Mouse (Mus musculus): ENCODE measurements around the gene Qrich2. TPM values are rescaled to one million over a fixed set of nuclear protein-coding genes. Genes with fewer than 3 reads are reported as not detected.

The Qrich2 gene
- total and polyA plus RNA-seq, 2 experiments from 2014 or later, result not detected

DNA sequence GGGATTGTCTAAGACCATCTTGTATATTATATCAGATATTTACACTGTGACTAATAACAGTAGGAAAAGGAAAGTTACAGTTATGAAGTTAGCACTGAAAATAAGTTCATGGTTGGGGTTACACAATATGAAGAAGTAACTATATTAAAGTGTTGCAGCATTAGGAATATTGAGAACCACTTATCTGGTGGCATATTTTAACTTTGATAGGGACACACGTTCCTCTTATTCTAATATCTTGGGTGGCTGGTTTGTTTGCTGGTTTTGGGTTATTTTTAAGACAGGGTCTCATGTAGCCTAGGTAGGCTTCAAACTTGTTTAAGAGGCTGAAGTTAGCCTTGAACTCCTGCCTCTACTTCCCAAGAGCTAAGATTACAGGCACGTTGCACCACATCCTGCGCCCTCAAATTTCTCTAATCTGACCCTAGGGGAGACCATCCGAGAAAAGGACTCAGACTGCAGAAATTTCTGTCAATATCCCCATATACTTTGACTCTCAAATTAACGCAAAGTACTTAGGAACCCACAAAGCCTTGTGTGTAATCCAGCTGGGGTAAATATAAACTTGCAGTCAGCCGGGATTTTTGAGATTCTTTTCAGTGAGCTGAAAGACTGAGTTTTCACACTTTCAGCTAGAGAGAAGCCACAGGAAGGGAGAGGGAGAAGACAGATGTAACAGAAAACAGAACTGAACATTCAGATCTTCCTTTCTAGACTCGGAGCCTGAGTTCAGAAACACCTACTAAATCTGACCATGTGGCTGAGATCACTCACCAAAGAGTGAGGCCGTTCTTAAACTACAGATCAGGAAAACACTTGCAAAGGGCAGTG is 68.3 kb downstream of the Qrich2 start:
- no peaks in the 10 kb centered on the region for H3K4me1 ChIP-seq (ENCODE audit: insufficient read depth)
- ATAC-seq, result no peak
- no peak overlapping the region for H3K9ac ChIP-seq
- H3K4me2 ChIP-seq (ENCODE audit: low read depth), result no peak overlapping the region
- no peak for TF ChIP-seq CTCF (IDR thresholded peaks at IDR 0.05; ENCODE audit: low read depth)
- no peak overlapping the region for H3K27ac ChIP-seq (ENCODE audit: low read depth, low read length)
- 77% methylated on average over 8 of the region's 8 CpGs for WGBS
- H3K27me3 ChIP-seq (ENCODE audit: insufficient read depth, low read length), result no peaks in the 10 kb centered on the region
- peaks cover 16% of the 10 kb centered on the region; the same call in 1 of the 2 replicates for H3K36me3 ChIP-seq (ENCODE audit: insufficient read depth)
- no peaks in the 10 kb centered on the region for H3K9me3 ChIP-seq (ENCODE audit: low read length)
- H3K4me3 ChIP-seq (ENCODE audit: low read depth, low read length), result no peak overlapping the region
- no peak for DNase-seq

GRCm38 (mm10) chr11:116396934-116397330 is 69.1 kb downstream of the Qrich2 start:
- DNase-seq, result no peak
- no peak for ATAC-seq
- Histone ChIP-seq H3K4me3 (ENCODE audit: low read depth, low read length) (no peak overlapping the region), H3K4me2 (ENCODE audit: low read depth) (no peak overlapping the region), H3K9ac (no peak overlapping the region), H3K9me3 (ENCODE audit: low read length) (no peaks in the 10 kb centered on the region), H3K27ac (ENCODE audit: low read depth, low read length) (no peak overlapping the region), H3K36me3 (ENCODE audit: insufficient read depth) (peaks cover 16% of the 10 kb centered on the region; the same call in 1 of the 2 replicates), H3K4me1 (ENCODE audit: insufficient read depth) (no peaks in the 10 kb centered on the region), H3K27me3 (ENCODE audit: insufficient read depth, low read length) (no peaks in the 10 kb centered on the region)
- no peak for TF ChIP-seq CTCF (IDR thresholded peaks at IDR 0.05; ENCODE audit: low read depth)
- WGBS, result 97% methylated on average over 3 of the region's 3 CpGs

DNA sequence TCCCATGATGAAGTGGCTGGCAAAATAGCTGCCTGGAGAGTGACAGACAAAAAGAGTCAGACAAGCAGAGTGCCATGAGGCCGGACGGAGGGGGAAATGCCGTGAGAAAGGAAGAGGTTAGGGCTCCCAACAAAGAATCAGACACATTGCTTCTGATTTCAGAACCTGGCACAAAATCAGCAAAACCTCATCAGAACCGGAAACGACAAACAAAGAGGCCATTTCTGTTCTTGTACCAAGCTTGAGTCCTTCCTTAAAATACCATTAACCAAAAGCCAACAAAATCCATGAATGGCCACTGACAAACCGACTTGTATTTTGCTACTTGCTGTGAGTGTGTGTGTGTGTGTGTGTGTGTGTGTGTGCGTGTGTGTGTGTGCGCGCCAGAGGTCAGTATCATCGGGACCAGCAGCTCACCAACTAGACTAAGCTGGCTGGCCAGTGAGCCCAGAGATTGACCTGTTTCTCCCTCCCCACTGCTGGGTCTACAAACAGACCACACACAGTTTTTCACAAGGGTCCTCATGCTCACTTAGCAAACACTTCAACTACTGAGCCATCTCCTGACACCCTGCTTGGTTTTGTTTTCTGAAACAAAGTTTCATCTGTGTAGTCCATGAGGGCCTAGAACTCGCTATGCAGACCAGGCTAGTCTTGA is 69.6 kb downstream of the Qrich2 start:
- no peak overlapping the region for H3K27ac ChIP-seq (ENCODE audit: low read depth, low read length)
- ATAC-seq, result no peak
- no peak for DNase-seq
- H3K27me3 ChIP-seq (ENCODE audit: insufficient read depth, low read length), result no peaks in the 10 kb centered on the region
- peaks cover 16% of the 10 kb centered on the region; the same call in 1 of the 2 replicates for H3K36me3 ChIP-seq (ENCODE audit: insufficient read depth)
- H3K9me3 ChIP-seq (ENCODE audit: low read length), result no peaks in the 10 kb centered on the region
- H3K4me2 ChIP-seq (ENCODE audit: low read depth), result no peak overlapping the region
- H3K4me3 ChIP-seq (ENCODE audit: low read depth, low read length), result no peak overlapping the region
- no peak overlapping the region for H3K9ac ChIP-seq
- no peaks in the 10 kb centered on the region for H3K4me1 ChIP-seq (ENCODE audit: insufficient read depth)
- WGBS, result 89% methylated on average over 11 of the region's 11 CpGs
- no peak for TF ChIP-seq CTCF (IDR thresholded peaks at IDR 0.05; ENCODE audit: low read depth)

GRCm38 (mm10) chr11:116394769-116395168 is 71.3 kb downstream of the Qrich2 start:
- Histone ChIP-seq H3K4me2 (ENCODE audit: low read depth) (no peak overlapping the region), H3K4me1 (ENCODE audit: insufficient read depth) (no peaks in the 10 kb centered on the region), H3K4me3 (ENCODE audit: low read depth, low read length) (no peak overlapping the region), H3K27me3 (ENCODE audit: insufficient read depth, low read length) (no peaks in the 10 kb centered on the region), H3K27ac (ENCODE audit: low read depth, low read length) (no peak overlapping the region), H3K9me3 (ENCODE audit: low read length) (no peaks in the 10 kb centered on the region), H3K9ac (no peak overlapping the region), H3K36me3 (ENCODE audit: insufficient read depth) (peaks cover 13% of the 10 kb centered on the region; the same call in 1 of the 2 replicates)
- DNase-seq (no peak), ATAC-seq (no peak)
- 91% methylated on average over 4 of the region's 4 CpGs for WGBS
- TF ChIP-seq CTCF (IDR thresholded peaks at IDR 0.05; ENCODE audit: low read depth), result no peak

Other genes starting within 250 kb of the Qrich2 start
- gene Evpl, start 228.2 kb downstream of the Qrich2 start, total RNA-seq (2014; rRNA removed), result 1.5 and 2.3 TPM in 2 replicates
- 0.49 and 1.1 TPM in 2 replicates for gene Evpl, start 228.2 kb downstream of the Qrich2 start, polyA plus RNA-seq (2015; fragmentation: Nextera tagmentation; extraction: Ambion mirVana)
- gene Srp68, start 192.0 kb downstream of the Qrich2 start, total RNA-seq (2014; rRNA removed), result 18.5 and 24.5 TPM in 2 replicates
- gene Srp68, start 192.0 kb downstream of the Qrich2 start, polyA plus RNA-seq (2015; fragmentation: Nextera tagmentation; extraction: Ambion mirVana), result 42.4 and 51.3 TPM in 2 replicates
- gene Galr2, start 185.3 kb downstream of the Qrich2 start, total RNA-seq (2014; rRNA removed), result not detected in 2 replicates
- gene Galr2, start 185.3 kb downstream of the Qrich2 start, polyA plus RNA-seq (2015; fragmentation: Nextera tagmentation; extraction: Ambion mirVana), result 0.20 and 0.36 TPM in 2 replicates
- 91.9 and 103 TPM in 2 replicates for gene Exoc7, start 159.0 kb downstream of the Qrich2 start, total RNA-seq (2014; rRNA removed)
- 133 and 144 TPM in 2 replicates for gene Exoc7, start 159.0 kb downstream of the Qrich2 start, polyA plus RNA-seq (2015; fragmentation: Nextera tagmentation; extraction: Ambion mirVana)
- 24.8 and 37.6 TPM in 2 replicates for gene Foxj1, start 130.8 kb downstream of the Qrich2 start, total RNA-seq (2014; rRNA removed)
- gene Foxj1, start 130.8 kb downstream of the Qrich2 start, polyA plus RNA-seq (2015; fragmentation: Nextera tagmentation; extraction: Ambion mirVana), result 15.7 and 19.9 TPM in 2 replicates
- 92.7 and 105 TPM in 2 replicates for gene Rnf157, start 53.2 kb downstream of the Qrich2 start, total RNA-seq (2014; rRNA removed)
- 47.3 and 56.7 TPM in 2 replicates for gene Rnf157, start 53.2 kb downstream of the Qrich2 start, polyA plus RNA-seq (2015; fragmentation: Nextera tagmentation; extraction: Ambion mirVana)
- gene Ubald2, start 32.1 kb downstream of the Qrich2 start, total RNA-seq (2014; rRNA removed), result 88.0 and 127 TPM in 2 replicates
- 50.6 and 68.5 TPM in 2 replicates for gene Ubald2, start 32.1 kb downstream of the Qrich2 start, polyA plus RNA-seq (2015; fragmentation: Nextera tagmentation; extraction: Ambion mirVana)
- 92.2 and 96.0 TPM in 2 replicates for gene Prpsap1, start 28.0 kb upstream of the Qrich2 start, total RNA-seq (2014; rRNA removed)
- gene Prpsap1, start 28.0 kb upstream of the Qrich2 start, polyA plus RNA-seq (2015; fragmentation: Nextera tagmentation; extraction: Ambion mirVana), result 143 and 158 TPM in 2 replicates
- 12.7 and 13.8 TPM in 2 replicates for gene Sphk1, start 64.7 kb upstream of the Qrich2 start, total RNA-seq (2014; rRNA removed)
- gene Sphk1, start 64.7 kb upstream of the Qrich2 start, polyA plus RNA-seq (2015; fragmentation: Nextera tagmentation; extraction: Ambion mirVana), result 8.7 and 10.2 TPM in 2 replicates
- gene Ube2o, start 115.2 kb upstream of the Qrich2 start, total RNA-seq (2014; rRNA removed), result 81.3 and 94.1 TPM in 2 replicates
- 26.6 and 32.1 TPM in 2 replicates for gene Ube2o, start 115.2 kb upstream of the Qrich2 start, polyA plus RNA-seq (2015; fragmentation: Nextera tagmentation; extraction: Ambion mirVana)
- 0.31 and 0.62 TPM in 2 replicates for gene Aanat, start 120.2 kb upstream of the Qrich2 start, total RNA-seq (2014; rRNA removed)
- 0.88 and 0.89 TPM in 2 replicates for gene Aanat, start 120.2 kb upstream of the Qrich2 start, polyA plus RNA-seq (2015; fragmentation: Nextera tagmentation; extraction: Ambion mirVana)
- gene Rhbdf2, start 160.8 kb upstream of the Qrich2 start, total RNA-seq (2014; rRNA removed), result 1.6 and 1.9 TPM in 2 replicates
- gene Rhbdf2, start 160.8 kb upstream of the Qrich2 start, polyA plus RNA-seq (2015; fragmentation: Nextera tagmentation; extraction: Ambion mirVana), result 0.75 and 0.97 TPM in 2 replicates
- gene Prcd, start 187.3 kb upstream of the Qrich2 start, total RNA-seq (2014; rRNA removed), result 1.5 and 3.3 TPM in 2 replicates
- gene Prcd, start 187.3 kb upstream of the Qrich2 start, polyA plus RNA-seq (2015; fragmentation: Nextera tagmentation; extraction: Ambion mirVana), result 3.4 and 4.8 TPM in 2 replicates
- 20.7 and 22.7 TPM in 2 replicates for gene Cygb, start 188.1 kb upstream of the Qrich2 start, total RNA-seq (2014; rRNA removed)
- gene Cygb, start 188.1 kb upstream of the Qrich2 start, polyA plus RNA-seq (2015; fragmentation: Nextera tagmentation; extraction: Ambion mirVana), result 24.9 and 27.6 TPM in 2 replicates